Mouse (Mus musculus) bone marrow, adult 2 months (tissue): ENCODE measurements around the gene Espl1. TPM values are rescaled to one million over a fixed set of nuclear protein-coding genes. Genes with fewer than 3 reads are reported as not detected.

Experiments used
- H3K27ac ChIP-seq: fragments of 200-500 bp; 2 replicates; pipeline ENCODE4 v1.5.1; 2012; ENCODE audit warnings: low read depth, mild to moderate bottlenecking, control low read depth, inconsistent platforms, low read length; ENCODE audit not compliant: control insufficient read depth, poor library complexity, insufficient read depth
- H3K4me1 ChIP-seq: fragments of 200-500 bp; 2 replicates; pipeline ENCODE4 v1.6.1; 2011; ENCODE audit warnings: low read length; ENCODE audit not compliant: control insufficient read depth, insufficient read depth
- H3K4me3 ChIP-seq: fragments of 200-500 bp; replicated peaks from 2 replicates; pipeline ENCODE3; 2011; ENCODE audit warnings: mild to moderate bottlenecking, low read depth, low read length, control low read depth; ENCODE audit not compliant: control insufficient read depth
- CTCF ChIP-seq: fragments of 200-500 bp; IDR thresholded peaks from 2 replicates; pipeline ENCODE4 v1.5.1; 2011; ENCODE audit warnings: low read length, control low read depth; ENCODE audit not compliant: control insufficient read depth, insufficient read depth
- POLR2A ChIP-seq: fragments of 200-500 bp; IDR thresholded peaks from 2 replicates; pipeline ENCODE4 v1.6.1; 2011; ENCODE audit warnings: low read depth, mild to moderate bottlenecking, control low read depth, low read length, borderline replicate concordance; ENCODE audit not compliant: control insufficient read depth
- whole genome bisulfite sequencing: fragments of 180-500 bp; shearing (Covaris S2); methylation state at CpG from one replicate; pipeline ENCODE4 v1.1.7; 2018; 5-methylcytosine and 5-hydroxymethylcytosine counted together
- polyA plus RNA-seq: library from polyadenylated mRNA; stranded (reverse); fragments of >200 nt; gene quantifications from 2 replicates; pipeline ENCODE4 v1.2.4, GENCODE M21; 2011; ENCODE audit warnings: low replicate concordance; ENCODE audit not compliant: missing spikeins, insufficient read depth, insufficient read length

The Espl1 gene
- polyA plus RNA-seq, 1 experiment: 39.8 TPM

- H3K4me3 ChIP-seq: no peak overlapping the region
- 26% methylated on average over 13 of the region's 13 CpGs for WGBS
- no peak overlapping the region for H3K27ac ChIP-seq
- no peak for TF ChIP-seq POLR2A
- TF ChIP-seq CTCF: no peak
- no peaks in the 10 kb centered on the region; the same call in 1 of the 2 replicates for H3K4me1 ChIP-seq
Observed at GRCm38 (mm10) chr15:102369972-102370371, 73.9 kb downstream of the Espl1 start.

- WGBS: 61% methylated on average over 10 of the region's 10 CpGs
- Histone ChIP-seq H3K27ac (no peak overlapping the region), H3K4me3 (no peak overlapping the region), H3K4me1 (no peaks in the 10 kb centered on the region; the same call in 1 of the 2 replicates)
- TF ChIP-seq CTCF (no peak), POLR2A (no peak)
Observed at GRCm38 (mm10) chr15:102370727-102371126, 74.7 kb downstream of the Espl1 start.

Other genes starting within 250 kb of the Espl1 start
- gene Eif4b, start 222.5 kb upstream of the Espl1 start, polyA plus RNA-seq: 83.0 and 122 TPM in 2 replicates
- 20.3 and 26.7 TPM in 2 replicates for gene Tns2, start 195.9 kb upstream of the Espl1 start, polyA plus RNA-seq
- 7.9 and 23.0 TPM in 2 replicates for gene Spryd3, start 160.0 kb upstream of the Espl1 start, polyA plus RNA-seq
- not detected in 2 replicates for gene Igfbp6, start 151.9 kb upstream of the Espl1 start, polyA plus RNA-seq
- gene Soat2, start 145.7 kb upstream of the Espl1 start, polyA plus RNA-seq: 1.2 and 2.7 TPM in 2 replicates
- gene Zfp740, start 93.0 kb upstream of the Espl1 start, polyA plus RNA-seq: 22.8 and 34.5 TPM in 2 replicates
- 13.6 and 18.5 TPM in 2 replicates for gene Csad, start 91.5 kb upstream of the Espl1 start, polyA plus RNA-seq
- gene Itgb7, start 64.3 kb upstream of the Espl1 start, polyA plus RNA-seq: 39.1 and 140 TPM in 2 replicates
- 17.1 and 36.3 TPM in 2 replicates for gene Rarg, start 38.7 kb upstream of the Espl1 start, polyA plus RNA-seq
- not detected in 2 replicates for gene Gm9918, start 25.7 kb upstream of the Espl1 start, polyA plus RNA-seq
- gene Mfsd5, start 16.8 kb upstream of the Espl1 start, polyA plus RNA-seq: 10.5 and 13.5 TPM in 2 replicates
- gene Pfdn5, start 29.9 kb downstream of the Espl1 start, polyA plus RNA-seq: 352 and 432 TPM in 2 replicates
- gene Myg1, start 35.4 kb downstream of the Espl1 start, polyA plus RNA-seq: 40.0 and 43.6 TPM in 2 replicates
- 56.6 and 97.9 TPM in 2 replicates for gene Aaas, start 54.5 kb downstream of the Espl1 start, polyA plus RNA-seq
- gene Sp7, start 70.9 kb downstream of the Espl1 start, polyA plus RNA-seq: 3.2 and 3.5 TPM in 2 replicates
- gene Sp1, start 109.9 kb downstream of the Espl1 start, polyA plus RNA-seq: 13.8 and 35.2 TPM in 2 replicates
- 4.8 TPM in 1 of 2 replicates, not detected in the other for gene Amhr2, start 149.1 kb downstream of the Espl1 start, polyA plus RNA-seq
- 125 and 251 TPM in 2 replicates for gene Prr13, start 162.8 kb downstream of the Espl1 start, polyA plus RNA-seq
- 210 and 264 TPM in 2 replicates for gene Pcbp2, start 174.3 kb downstream of the Espl1 start, polyA plus RNA-seq
- gene Gm10337, start 207.5 kb downstream of the Espl1 start, polyA plus RNA-seq: not detected in 2 replicates
- gene Map3k12, start 220.8 kb downstream of the Espl1 start, polyA plus RNA-seq: 2.2 and 3.1 TPM in 2 replicates
- 38.4 and 67.5 TPM in 2 replicates for gene Tarbp2, start 221.9 kb downstream of the Espl1 start, polyA plus RNA-seq
- 16.0 and 32.7 TPM in 2 replicates for gene Npff, start 228.7 kb downstream of the Espl1 start, polyA plus RNA-seq